Mouse (Mus musculus) limb, embryonic 11.5 days (tissue): ENCODE data around the gene Isoc2a. TPM values are rescaled to one million over a fixed set of nuclear protein-coding genes. Genes with fewer than 3 reads are reported as not detected.

ENCODE experiments used
- ATAC-seq: fragments of 200-750 bp; cut with Nextera tagmentation; 2 replicates; pipeline ENCODE4 v1.8.0; 2017; ENCODE audit warnings: low read depth; ENCODE audit not compliant: insufficient number of reproducible peaks, low FRiP score, low TSS enrichment
- DNase-seq: peaks from one replicate; pipeline ENCODE4 v3.0.0-alpha.2; 2015; ENCODE audit warnings: low spot score
- H3K27ac ChIP-seq: fragments of 300-500 bp; sonication (generic); replicated peaks from 2 replicates; pipeline ENCODE4 v1.5.1; 2014; ENCODE audit warnings: low read depth, mild to moderate bottlenecking, low read length
- H3K27me3 ChIP-seq: fragments of 300-500 bp; sonication (generic); 2 replicates; pipeline ENCODE4 v1.6.1; 2014; ENCODE audit warnings: mild to moderate bottlenecking, low read length, mixed read lengths; ENCODE audit not compliant: control insufficient read depth, insufficient read depth
- H3K36me3 ChIP-seq: fragments of 300-500 bp; sonication (generic); 2 replicates; pipeline ENCODE4 v1.6.1; 2014; ENCODE audit warnings: mild to moderate bottlenecking, low read length, moderate library complexity, mixed read lengths; ENCODE audit not compliant: control insufficient read depth, insufficient read depth
- H3K4me1 ChIP-seq: fragments of 300-500 bp; sonication (generic); 2 replicates; pipeline ENCODE4 v1.6.1; 2014; ENCODE audit warnings: low read length, mixed read lengths; ENCODE audit not compliant: control insufficient read depth, insufficient read depth
- H3K4me2 ChIP-seq: fragments of 300-500 bp; sonication (generic); 2 replicates; pipeline ENCODE4 v1.6.1; 2014; ENCODE audit warnings: low read depth, mild to moderate bottlenecking, moderate library complexity; ENCODE audit not compliant: severe bottlenecking
- H3K4me3 ChIP-seq: fragments of 300-500 bp; sonication (generic); 2 replicates; pipeline ENCODE4 v1.5.1; 2014; ENCODE audit warnings: low read depth, low read length
- H3K9ac ChIP-seq: fragments of 300-500 bp; sonication (generic); 2 replicates; pipeline ENCODE4 v1.6.1; 2014; ENCODE audit warnings: mild to moderate bottlenecking, low read length
- H3K9me3 ChIP-seq: fragments of 300-500 bp; sonication (generic); 2 replicates; pipeline ENCODE4 v1.6.1; 2016; ENCODE audit warnings: low read length; ENCODE audit not compliant: control insufficient read depth
- WGBS: fragments of 180-500 bp; shearing (Covaris S2); extraction: QIAGEN DNeasy Blood & Tissue Kit; methylation state at CpG from one replicate; pipeline ENCODE4 v1.1.7; 2014; 5-methylcytosine and 5-hydroxymethylcytosine counted together
- polyA plus RNA-seq: library from polyadenylated mRNA; unstranded; fragments of >200 nt; fragmentation: Nextera tagmentation; extraction: Ambion mirVana; gene quantifications from 2 replicates; pipeline ENCODE4 v1.2.1, GENCODE M21; 2014

The Isoc2a gene
- polyA plus RNA-seq, 1 experiment from 2014 or later: 0.63 TPM

- Histone ChIP-seq H3K27ac (no peak overlapping the region), H3K4me2 (no peak overlapping the region)
- no peak for ATAC-seq
Measured at GRCm38 (mm10) chr7:4900523-4900851, 23.5 kb downstream of the Isoc2a start.

GRCm38 (mm10) chr7:4901171-4901570, 24.2 kb downstream of the Isoc2a start:
- Histone ChIP-seq H3K4me3 (no peak overlapping the region), H3K27me3 (peaks cover 15% of the 10 kb centered on the region), H3K9ac (no peak overlapping the region), H3K4me2 (no peak overlapping the region), H3K27ac (no peak overlapping the region), H3K4me1 (no peaks in the 10 kb centered on the region), H3K36me3 (no peaks in the 10 kb centered on the region), H3K9me3 (no peaks in the 10 kb centered on the region; the same call in 1 of the 2 replicates)
- no peak for ATAC-seq
- peak; percentile 64 for DNase-seq
- 49% methylated on average over 8 of the region's 8 CpGs for WGBS

More at GRCm38 (mm10) chr7:4900523-4900851, 23.5 kb downstream of the Isoc2a start:
- Histone ChIP-seq H3K4me3 (no peak overlapping the region), H3K9ac (no peak overlapping the region), H3K27me3 (peaks cover 15% of the 10 kb centered on the region), H3K9me3 (no peaks in the 10 kb centered on the region; the same call in 1 of the 2 replicates), H3K36me3 (no peaks in the 10 kb centered on the region), H3K4me1 (no peaks in the 10 kb centered on the region)
- DNase-seq: no peak
- WGBS: 21% methylated on average over 11 of the region's 11 CpGs

DNA sequence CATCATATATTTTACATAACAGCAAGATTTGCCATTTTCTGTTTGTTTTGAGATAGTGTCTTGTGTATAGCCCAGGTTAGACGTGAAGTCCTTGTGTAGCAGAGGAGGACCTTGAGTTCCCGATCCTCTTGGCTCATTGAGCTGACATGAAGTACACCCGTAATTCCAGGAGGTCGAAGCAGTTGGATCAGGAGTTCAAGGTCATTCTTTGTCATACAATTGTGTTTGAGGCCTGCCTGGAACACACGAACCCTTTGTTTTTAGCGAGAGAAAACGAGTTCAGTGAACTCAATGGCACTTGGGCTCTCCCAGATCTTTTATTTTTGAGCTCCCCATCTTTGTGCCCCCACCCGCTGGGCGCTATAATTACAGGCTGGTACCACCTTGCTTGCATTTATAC, 25.5 kb downstream of the Isoc2a start:
- H3K9me3 ChIP-seq: no peaks in the 10 kb centered on the region; the same call in 1 of the 2 replicates
- no peak overlapping the region for H3K9ac ChIP-seq
- no peaks in the 10 kb centered on the region for H3K36me3 ChIP-seq
- no peak overlapping the region for H3K27ac ChIP-seq
- 88% methylated on average over 9 of the region's 9 CpGs for WGBS
- ATAC-seq: no peak
- H3K4me3 ChIP-seq: no peak overlapping the region
- no peaks in the 10 kb centered on the region for H3K4me1 ChIP-seq
- DNase-seq: no peak
- H3K27me3 ChIP-seq: peaks cover 15% of the 10 kb centered on the region
- no peak overlapping the region for H3K4me2 ChIP-seq

- no peak within 1 kb of the TSS for H3K4me3 ChIP-seq
- no peak for ATAC-seq
Measured at GRCm38 (mm10) chr7:4906466-4906950, 29.6 kb downstream of the Isoc2a start, which contains the start of gene Gm36210. TSS of gene Gm36210 (minus strand) at chr7:4906516.

GRCm38 (mm10) chr7:4911561-4911960, 34.6 kb downstream of the Isoc2a start:
- peaks cover 3% of the 10 kb centered on the region; the same call in 1 of the 2 replicates for H3K4me1 ChIP-seq
- ATAC-seq (no peak), DNase-seq (peak; percentile 83)
- H3K4me3 ChIP-seq: no peak overlapping the region
- H3K9me3 ChIP-seq: no peaks in the 10 kb centered on the region
- 41% methylated on average over 9 of the region's 9 CpGs for WGBS
- H3K27me3 ChIP-seq: no peaks in the 10 kb centered on the region
- H3K27ac ChIP-seq: no peak overlapping the region
- H3K9ac ChIP-seq: no peak overlapping the region
- H3K4me2 ChIP-seq: no peak overlapping the region
- no peaks in the 10 kb centered on the region for H3K36me3 ChIP-seq

More at GRCm38 (mm10) chr7:4906466-4906950, 29.6 kb downstream of the Isoc2a start, which contains the start of gene Gm36210:
- H3K4me1 ChIP-seq: no peaks in the 10 kb centered on the region
- no peak within 1 kb of the TSS for H3K4me2 ChIP-seq
- DNase-seq: no peak
- H3K9me3 ChIP-seq: no peaks in the 10 kb centered on the region
- no peak within 1 kb of the TSS for H3K27ac ChIP-seq
- H3K36me3 ChIP-seq: no peaks in the 10 kb centered on the region
- H3K9ac ChIP-seq: no peak within 1 kb of the TSS
- WGBS: 67% methylated on average over 10 of the region's 10 CpGs
- H3K27me3 ChIP-seq: no peaks in the 10 kb centered on the region

- Histone ChIP-seq H3K27me3 (no peaks in the 10 kb centered on the region), H3K9ac (no peak overlapping the region), H3K4me3 (no peak overlapping the region), H3K4me2 (no peak overlapping the region), H3K9me3 (no peaks in the 10 kb centered on the region), H3K4me1 (peaks cover 6% of the 10 kb centered on the region; the same call in 1 of the 2 replicates), H3K36me3 (no peaks in the 10 kb centered on the region; the same call in 1 of the 2 replicates), H3K27ac (no peak overlapping the region)
- WGBS: 55% methylated on average over 5 of the region's 5 CpGs
- no peak for DNase-seq
- no peak for ATAC-seq
Measured at GRCm38 (mm10) chr7:4912248-4912647, 35.3 kb downstream of the Isoc2a start.

DNA sequence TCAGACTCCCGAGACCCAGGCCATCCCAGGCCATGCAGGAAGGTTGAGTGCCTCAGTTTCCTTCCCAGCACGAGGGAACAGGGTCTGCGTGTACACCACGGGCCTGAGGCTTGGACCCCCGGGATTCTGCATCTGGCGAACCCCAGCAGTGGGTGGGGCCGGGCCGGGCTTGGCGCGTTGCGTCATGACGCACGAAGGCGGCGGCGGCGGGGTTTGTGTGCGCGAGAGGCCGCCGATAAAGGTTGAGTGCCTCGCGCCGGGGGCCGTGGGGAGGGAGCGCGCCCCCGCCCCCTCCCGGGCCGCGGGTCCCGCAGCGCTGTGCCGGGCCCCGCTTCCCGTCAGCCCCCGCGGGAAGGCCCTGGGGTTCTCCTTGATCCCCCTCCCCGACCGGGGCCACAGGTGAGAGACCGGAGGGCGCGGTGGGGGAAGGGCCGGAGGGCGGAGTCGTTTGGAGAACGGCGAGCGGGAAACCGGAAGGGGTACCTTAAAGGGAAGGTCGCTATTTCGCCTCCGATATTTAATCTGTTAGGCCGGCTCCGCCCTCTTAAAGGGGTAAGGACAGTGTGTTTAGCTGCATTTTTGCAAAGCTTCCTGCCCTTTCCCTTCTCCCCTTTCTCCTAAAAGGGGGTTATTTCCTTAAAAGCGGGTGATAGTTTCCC, 38.2 kb downstream of the Isoc2a start, which contains the start of gene Zfp628:
Zfp628 (plus strand) TSS at position 211 of the 659 bp plus-strand sequence.
- Histone ChIP-seq H3K9ac (peak within 1 kb of the TSS; percentile 95), H3K27ac (peak within 1 kb of the TSS; percentile 94), H3K4me2 (peak within 1 kb of the TSS; percentile 52), H3K9me3 (no peaks in the 10 kb centered on the region), H3K4me3 (peak within 1 kb of the TSS; percentile 68), H3K36me3 (peaks cover 9% of the 10 kb centered on the region; the same call in 1 of the 2 replicates), H3K4me1 (peaks cover 6% of the 10 kb centered on the region; the same call in 1 of the 2 replicates), H3K27me3 (no peaks in the 10 kb centered on the region)
- WGBS: under 1% methylated on average over 56 of the region's 56 CpGs
- DNase-seq (peak; percentile 97), ATAC-seq (peak; percentile 86)

- peaks cover 14% of the 10 kb centered on the region; the same call in 1 of the 2 replicates for H3K36me3 ChIP-seq
- H3K4me1 ChIP-seq: peaks cover 11% of the 10 kb centered on the region; the same call in 1 of the 2 replicates
- peak overlapping the region; percentile 68 for H3K4me3 ChIP-seq
- H3K4me2 ChIP-seq: peak overlapping the region; percentile 52
- H3K27ac ChIP-seq: peak overlapping the region; percentile 94
- peak; percentile 53 for DNase-seq
- WGBS: 20% methylated on average over 14 of the region's 14 CpGs
- H3K27me3 ChIP-seq: no peaks in the 10 kb centered on the region
- no peaks in the 10 kb centered on the region for H3K9me3 ChIP-seq
- peak overlapping the region; percentile 95 for H3K9ac ChIP-seq
- ATAC-seq: peak; percentile 41; the same call in 1 of the 2 replicates
Measured at GRCm38 (mm10) chr7:4915669-4916416, 38.9 kb downstream of the Isoc2a start.
